Mouse (Mus musculus) heart, adult 2 months (tissue): ENCODE results near the gene Anapc2.

Experiments
- CTCF ChIP-seq: fragments of 200-600 bp; IDR thresholded peaks from 2 replicates; pipeline ENCODE4 v1.8.1; 2022; ENCODE audit warnings: antibody characterized with exemption, mild to moderate bottlenecking, moderate library complexity
- POLR2A ChIP-seq: fragments of 200-500 bp; IDR thresholded peaks from 2 replicates; pipeline ENCODE4 v1.6.1; 2011; ENCODE audit warnings: mild to moderate bottlenecking, low read depth, low read length, control low read depth; ENCODE audit not compliant: insufficient read depth

DNA sequence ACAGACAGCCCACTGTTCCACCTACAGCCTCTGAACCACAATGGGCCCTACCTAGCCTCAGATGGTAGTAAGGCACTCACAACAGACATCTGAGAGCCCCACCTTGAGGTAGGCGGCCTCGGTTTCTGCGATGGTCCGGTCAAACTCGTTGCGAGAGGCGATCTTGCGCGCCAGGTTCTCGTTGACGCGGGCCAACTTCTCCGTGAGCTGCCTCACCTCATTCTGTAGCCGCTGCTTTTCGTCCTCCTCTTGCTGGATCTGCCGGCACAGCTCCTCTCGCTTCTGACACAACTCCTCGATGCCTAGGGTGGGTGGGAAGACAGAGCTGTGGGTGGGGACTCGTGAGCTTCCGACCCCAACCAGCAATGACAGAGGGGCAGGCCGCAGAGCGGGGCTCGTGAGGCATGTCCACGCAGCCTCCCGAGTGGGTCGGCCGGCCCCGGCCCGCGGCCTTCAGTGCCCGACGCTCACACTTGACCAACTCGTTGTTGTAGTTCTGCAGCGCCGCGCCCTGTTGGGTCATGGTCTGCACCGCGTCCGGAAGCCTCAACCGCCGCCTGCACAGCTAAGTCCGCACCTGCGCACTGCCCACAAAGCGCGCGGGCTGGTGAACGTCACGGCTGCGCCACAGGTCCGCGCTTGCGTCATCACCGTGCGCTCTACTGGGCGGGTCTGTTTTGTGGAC, at the start of gene Anapc2, which contains the start of gene Ssna1:
- TF ChIP-seq CTCF (peak; percentile 61), POLR2A (peak; percentile 88)
